Mouse (Mus musculus) ovary, postnatal 10 days (tissue): ENCODE results near the gene Gm49358.

Experiments
- DNase-seq: peaks from one replicate; pipeline ENCODE4 v3.0.0; 2022; ENCODE audit warnings: low spot score

Gene Gm49358

DNA sequence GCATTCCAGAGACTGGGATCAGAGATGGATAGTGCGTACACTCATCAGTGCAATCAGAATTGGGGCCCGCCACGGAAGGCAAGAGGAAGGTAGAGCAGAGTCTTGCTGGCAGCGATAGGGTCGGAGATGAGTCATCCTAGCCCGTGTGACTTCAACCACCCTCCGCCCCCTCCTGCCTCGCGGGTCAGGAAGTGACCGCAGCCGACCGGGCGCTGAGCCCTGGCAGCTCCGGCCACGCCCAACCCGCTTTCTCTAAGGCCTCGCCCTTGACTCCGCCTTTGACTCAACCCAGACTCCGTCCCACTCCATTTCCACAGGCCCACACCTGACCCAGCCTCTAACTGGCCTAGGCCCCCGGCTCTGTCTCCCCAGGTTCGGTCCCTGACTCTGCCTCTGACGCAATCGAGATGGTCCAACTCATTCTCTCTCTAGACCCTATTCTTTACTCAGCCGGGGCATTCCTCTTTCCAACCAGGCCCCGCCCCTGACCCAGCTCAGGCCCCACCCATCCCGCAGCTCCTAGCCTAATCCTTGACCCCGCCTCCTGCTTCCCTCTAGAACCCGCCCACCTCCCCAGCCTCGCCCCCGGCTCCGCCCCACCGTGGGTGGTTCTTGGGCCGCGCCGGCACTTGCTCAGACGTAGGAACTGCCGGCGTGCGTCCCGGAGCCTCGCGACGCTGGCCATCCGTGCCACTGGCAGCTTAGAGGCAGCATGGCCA is 14.8 kb downstream of the Gm49358 start, which contains the start of gene Nt5dc3:
Gene Nt5dc3 (plus strand): TSS at position 608 of the 719 bp plus-strand sequence.
- DNase-seq = peak; percentile 93

DNA sequence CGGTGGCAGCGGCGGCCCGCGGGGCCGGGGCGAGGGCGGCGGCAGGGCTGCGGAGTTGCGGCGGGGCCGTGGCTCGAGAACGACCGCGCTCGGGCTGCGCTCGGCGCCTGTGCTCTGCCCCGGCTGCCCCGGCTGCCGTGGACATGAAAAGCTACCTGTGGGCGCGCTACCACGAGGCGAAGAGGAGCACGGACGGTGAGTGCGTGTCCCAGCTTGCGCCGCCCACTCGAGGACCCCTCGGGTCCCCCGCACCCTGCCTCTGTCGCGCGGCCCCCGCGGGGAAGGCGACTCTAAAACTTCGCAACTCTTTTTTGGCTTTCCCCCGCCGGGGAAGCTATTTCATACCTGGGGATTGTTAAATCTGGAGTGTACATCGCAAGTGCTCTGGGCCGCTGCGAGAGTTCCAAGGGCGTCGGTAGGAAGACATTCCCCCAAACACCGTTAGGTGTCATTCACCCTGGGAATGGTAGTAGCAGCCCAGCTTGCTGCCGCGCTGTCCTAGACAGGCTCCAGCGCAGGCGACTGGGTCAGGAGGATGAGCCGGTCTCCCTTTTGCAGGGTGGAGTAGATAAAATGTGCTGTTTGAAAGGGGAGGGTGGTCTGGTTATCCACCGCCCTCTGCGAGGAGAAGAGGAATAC is 15.5 kb downstream of the Gm49358 start:
- DNase-seq = no peak

DNA sequence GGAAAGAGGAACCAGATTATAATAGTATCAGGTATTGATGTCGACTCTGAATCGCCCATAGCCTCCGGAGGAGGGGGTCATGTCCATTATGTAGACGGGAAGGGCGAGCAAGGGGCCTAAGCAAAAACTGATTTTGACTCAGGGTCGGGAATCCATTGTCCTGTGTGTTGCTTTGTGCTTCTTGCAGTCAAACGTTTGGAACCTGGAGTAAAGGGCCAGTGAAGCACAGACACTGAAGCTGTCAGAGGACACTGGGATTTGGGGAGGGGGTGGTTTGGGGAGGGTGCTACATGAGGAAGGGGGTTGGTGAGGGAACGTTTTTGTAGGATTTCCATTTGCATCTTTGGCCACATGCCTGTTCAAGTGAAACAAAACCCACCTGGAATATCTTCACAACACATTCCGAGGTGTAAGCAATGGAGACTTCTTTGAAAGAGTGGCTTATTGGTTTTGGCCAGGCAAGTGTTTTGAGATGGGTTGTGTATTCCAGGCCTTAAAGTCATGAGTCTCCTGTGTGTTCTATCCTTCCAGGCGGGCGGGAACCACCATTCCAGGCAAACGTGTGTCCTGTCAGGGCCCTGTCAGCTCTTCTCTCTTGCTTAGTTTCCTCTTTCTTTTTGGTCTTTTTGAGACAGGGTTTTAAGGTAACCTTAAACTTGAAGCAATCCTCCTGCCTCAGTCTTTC is 16.2 kb downstream of the Gm49358 start:
- DNase-seq = no peak

DNA sequence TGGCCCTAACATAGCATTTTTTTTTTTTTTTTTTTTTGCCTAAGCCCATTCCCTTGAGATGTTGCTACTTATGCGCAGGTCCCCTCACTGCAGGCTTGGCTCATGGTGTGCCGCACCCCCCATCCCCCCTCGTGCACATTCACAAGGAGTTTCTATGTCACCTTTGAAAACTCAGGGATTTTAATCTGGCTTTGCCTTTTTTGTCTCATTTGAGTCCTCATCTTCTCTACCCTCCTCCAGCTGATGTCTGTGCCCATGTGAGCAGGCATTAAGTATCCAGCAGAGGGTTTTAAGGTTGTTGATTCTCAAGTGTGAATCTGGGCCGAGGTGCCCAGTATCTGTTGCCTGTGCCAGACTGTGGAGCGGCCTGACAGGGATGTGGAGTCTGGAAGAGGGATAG is 17.9 kb downstream of the Gm49358 start:
- no peak for DNase-seq

DNA sequence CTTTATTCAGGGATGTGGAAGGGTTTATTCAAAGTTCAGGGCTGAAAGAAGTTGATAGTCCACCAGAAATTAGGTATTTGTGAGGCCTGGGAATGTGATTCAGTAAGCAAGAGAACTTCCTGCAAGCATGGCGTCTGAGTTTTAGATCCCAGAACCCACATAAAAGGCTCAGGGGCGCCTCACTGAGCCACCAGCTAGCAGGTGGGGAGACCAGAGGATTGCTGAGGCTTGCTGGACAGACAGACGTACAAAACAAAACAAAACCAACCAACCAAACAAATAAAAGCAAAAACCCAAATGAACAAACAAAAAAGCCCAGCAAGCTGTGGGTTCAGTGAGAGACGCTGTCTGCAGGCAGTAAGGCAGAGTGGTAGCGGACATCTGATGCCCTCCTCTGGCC is 18.9 kb downstream of the Gm49358 start:
- DNase-seq = no peak

DNA sequence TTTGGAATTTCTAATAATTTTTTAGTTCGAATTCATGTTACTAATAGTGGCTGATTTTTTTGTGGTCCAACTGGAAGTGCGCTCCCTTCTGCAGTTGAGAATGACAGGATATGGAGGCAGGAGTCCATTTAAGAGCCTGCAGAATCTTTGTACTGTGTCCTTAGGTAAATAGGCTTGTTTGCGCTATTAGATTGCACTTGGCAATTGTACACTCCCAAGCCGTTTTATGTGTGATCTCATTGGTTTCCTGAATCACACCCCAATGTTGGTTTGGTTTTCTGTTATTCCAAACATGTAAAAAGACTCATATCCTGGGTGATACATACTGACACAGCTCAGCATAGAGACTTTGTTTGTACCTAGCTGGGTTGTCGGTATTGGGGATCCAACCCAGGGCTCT is 19.8 kb downstream of the Gm49358 start:
- DNase-seq = no peak

DNA sequence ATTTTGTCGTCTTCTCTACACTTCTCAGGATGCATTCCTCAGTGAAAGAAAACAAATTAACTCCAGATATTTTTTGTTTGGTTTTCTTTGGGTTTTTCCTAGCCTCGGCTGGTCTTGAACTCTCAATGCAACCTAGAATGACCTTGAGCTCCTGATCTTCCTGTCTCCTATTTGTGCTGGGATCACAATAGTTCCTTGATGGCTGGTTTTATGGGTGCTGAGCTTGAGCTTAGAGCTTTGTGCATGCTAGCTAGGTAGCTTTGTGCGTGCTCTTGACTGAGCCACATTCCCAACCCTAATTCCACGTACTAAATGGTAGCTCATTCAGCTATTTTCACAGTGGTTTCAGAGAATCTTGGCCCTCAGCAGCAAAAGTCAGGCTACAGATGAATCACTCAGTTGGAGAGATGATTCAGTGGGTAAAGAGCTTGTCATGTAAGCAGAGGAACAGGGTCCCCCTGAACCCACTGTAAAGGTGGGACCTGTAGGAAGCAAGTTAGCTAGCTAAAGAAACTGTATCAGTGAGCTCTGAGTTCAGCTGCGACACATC is 20.4 kb downstream of the Gm49358 start:
- DNase-seq = no peak

DNA sequence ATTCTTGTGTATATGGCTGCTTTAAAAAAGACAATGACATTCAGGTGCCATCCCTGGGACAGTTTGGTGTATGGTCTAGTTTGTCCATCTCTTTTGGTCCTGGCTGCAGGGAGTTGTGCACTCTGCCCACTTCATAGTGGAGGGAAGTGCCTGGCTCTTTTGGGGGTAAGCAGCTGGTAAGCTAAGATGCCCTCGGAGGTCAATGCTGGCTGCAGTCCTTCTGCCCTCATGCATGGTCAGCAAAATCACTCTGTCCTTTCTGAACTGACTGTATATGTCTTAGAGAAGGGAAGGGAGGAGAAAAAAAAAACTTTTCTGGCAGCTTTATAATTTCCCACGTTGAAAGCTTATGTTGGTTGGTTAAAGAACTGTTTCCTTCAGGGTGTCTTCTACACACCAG is 21.6 kb downstream of the Gm49358 start:
- no peak for DNase-seq

DNA sequence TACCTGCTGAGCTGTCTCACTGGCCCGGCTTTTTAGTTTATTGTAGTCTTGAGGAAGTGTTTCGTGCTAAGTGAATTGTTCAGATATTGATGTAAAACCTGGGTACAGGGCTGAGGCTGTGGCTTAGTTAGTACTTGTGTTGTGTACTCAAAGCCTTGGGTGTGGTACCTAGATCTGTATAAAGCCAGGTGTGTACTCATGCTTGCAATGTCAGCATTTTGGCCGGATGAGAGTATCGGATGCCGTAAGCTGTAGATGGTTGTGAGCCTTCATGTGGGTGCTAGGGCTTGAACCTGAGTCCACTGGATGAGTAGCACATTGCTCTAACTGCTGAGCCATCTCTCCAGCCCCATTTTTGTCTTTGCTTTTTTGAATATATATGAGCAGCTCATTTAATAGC is 22.3 kb downstream of the Gm49358 start:
- no peak for DNase-seq

DNA sequence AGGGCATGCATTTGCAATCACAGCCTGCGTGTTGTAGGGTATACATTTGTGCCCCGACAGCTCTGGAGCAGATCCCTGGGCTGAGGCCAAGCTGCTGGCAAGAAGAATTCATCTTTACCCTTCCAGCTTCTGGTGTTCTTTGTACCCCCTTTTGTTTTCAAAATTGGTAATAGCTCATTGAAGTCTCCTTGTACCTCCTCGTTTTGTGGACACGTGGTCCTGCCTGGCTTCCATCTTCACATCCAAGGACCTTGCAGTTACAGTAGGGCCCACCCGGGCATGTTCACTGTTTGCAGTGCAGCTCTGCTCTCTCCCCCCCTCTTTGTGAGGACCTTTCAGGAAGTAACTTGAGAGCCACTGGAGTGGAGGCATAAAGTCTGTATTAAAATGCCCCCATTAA is 24.4 kb downstream of the Gm49358 start:
- no peak for DNase-seq

DNA sequence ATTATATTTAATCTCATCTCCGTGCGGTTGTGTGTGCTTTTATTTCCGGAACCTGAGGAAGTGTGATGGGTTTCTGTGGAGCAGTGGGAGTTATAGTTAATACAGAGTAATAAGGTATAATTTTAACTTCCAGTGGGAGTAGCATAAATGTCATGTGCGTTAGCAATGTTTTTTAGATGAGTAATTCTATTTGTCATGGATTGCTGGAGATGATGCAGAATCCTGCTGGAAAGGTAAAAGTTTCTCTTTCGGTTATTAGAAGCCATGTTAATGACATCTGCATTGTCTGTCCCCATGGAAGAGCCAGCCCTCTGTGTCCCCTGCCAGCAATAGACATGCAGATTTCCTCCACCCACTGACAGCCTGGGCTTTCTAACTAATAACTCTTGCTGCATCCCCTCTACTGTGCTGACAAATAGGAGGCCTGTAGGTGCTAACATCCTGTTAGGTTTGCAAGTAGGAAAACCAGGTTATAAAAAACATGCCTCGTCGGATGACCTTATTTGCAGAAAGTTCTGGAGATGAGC is 25.4 kb downstream of the Gm49358 start:
- no peak for DNase-seq

DNA sequence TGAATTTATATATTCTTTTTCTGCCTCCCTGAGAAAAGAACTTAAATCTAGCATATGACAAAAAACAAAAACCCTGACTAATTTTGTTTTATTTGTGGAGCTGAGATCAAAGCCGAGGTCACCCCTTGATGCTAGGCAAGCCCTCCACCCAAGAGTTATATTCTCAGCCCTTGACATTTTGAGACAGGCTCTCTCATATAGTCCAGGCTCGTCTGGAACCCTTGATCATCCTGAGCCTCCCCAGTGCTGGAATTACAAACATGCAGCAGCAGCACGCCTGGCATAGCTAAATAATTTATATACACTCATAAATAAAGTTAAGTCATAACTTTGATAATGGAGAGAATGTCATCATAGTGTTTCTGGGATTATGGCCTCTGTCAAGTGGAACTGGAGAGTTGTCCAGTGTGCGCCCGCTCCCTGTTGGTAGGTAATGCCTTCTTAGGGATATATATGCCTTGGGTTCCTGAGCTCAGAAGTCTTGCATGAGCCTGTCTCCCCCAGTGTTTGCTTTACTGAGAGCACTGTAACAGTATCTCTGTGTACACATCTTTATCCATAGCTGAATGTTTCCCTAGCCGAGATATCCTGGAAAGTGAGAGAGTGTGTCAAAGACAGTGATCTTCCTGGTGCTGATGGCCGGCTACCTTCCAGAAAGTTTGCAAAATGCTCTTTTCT is 27.9 kb downstream of the Gm49358 start:
- DNase-seq = no peak

DNA sequence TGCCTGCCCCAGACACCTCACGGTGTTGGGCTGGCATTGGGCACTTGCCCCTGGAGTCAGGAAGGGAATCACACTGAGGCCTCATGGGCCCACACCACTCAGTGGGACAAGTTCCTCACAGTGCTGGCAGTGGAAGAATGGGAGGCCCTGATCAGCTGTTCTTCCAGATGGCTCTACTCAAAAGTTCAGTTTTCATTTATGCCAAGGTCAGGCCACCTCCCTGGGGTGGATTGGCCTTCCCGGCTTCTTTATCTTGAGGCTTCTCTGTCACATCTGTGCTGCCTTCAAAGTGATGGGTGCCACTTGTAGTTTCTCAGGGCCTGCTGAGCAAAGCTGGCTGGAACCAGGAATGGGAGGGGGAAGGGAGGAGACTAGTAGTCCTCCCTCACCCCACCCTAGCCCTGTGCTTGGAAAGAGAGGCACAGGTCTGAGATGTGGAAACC is 29.8 kb downstream of the Gm49358 start:
- DNase-seq = no peak

DNA sequence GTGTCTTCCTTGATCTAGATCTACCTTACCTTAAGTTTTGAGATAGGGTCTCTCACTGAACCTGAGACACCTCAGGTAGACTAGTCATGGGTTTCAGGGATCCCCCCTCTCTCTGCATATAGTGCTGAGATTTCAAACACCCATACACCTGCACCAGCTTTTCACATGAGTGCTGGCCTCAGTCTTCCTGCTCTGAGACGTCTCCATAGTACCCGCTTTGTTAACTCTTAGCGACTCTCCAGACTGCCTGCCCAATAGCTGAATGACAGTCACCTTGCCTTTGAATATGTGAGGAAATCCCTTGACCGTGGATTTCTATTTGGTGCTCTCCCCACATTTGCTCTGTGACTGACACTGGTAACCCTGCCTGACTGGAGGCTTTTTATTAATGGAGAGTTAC is 30.4 kb downstream of the Gm49358 start:
- DNase-seq = no peak

DNA sequence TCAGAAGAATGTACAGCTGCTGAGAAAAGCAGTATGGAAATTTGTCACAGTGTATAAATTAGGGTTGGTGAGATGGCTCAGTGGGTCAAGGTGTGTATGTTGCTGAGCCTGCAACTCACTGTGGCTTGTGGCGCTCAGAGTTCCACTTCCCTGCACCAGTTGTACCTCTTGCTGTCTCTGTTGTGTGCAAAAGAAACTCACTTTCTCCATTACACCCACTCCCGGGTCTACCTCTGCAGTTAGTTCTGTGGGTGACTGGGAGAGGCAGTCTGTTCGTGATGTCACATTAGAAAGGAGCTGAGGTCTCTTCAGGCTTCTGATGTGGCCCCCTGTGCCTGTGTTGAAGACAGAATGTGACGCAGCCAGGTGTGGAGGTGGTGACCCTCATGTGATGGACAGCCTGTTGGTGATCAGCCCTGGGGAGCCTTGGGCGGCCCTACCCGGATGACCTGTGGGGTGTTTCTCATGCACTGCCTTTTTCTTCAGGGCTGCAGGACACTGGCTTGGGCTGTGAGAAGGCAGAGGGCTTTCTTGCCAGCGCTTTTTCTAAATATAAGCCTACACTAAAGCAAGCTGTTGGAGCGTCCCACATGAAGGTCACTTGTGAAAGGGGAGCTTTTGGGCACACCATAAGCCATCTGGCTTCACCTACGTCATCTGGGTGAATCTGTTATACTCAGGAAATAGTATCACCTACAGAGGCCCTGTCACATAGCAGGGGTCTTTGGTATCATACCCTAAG is 31.2 kb downstream of the Gm49358 start:
- no peak for DNase-seq

DNA sequence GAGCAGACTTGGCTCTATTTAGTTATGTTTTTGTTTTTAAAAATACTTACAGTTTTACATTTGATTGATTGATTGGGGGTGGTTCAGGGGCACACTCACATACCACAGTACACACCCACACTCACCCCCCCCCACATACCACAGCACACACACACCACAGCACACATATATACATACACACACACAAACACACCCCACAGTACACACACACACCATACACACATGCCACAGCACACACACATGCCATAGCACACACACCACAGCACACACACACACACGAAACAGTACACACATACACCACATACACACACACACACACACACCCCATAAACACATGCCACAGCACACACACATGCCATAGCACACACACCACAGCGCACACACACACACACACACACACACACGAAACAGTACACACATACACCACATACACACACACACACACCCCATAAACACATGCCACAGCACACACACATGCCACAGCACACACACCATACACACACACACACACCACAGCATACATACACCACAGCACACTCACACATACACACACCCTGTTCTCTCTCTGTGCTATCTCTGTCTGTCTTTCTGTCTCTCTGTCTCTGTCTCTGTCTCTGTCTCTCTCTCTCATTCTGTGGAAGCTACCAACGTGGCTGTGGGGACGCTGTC is 32.4 kb downstream of the Gm49358 start:
- no peak for DNase-seq

DNA sequence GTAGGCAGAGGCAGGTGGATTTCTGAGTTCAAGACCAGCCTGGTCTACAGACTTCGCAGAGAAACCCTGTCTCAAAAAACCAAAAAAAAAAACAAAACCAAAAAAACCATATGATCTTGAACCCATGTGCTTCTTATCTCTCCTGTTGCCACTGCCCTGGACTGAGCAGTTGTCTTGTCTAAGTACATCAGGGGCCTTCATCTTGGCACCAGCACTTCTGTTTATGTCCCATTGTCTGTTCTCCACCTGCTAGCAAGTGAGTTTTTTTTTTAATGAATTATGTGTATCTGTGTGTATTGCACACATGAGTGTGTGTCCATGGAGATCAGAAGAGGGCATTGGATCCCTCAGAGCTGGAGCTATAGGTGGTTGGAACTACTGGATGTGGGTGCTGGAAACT is 43.6 kb downstream of the Gm49358 start:
- DNase-seq = no peak

DNA sequence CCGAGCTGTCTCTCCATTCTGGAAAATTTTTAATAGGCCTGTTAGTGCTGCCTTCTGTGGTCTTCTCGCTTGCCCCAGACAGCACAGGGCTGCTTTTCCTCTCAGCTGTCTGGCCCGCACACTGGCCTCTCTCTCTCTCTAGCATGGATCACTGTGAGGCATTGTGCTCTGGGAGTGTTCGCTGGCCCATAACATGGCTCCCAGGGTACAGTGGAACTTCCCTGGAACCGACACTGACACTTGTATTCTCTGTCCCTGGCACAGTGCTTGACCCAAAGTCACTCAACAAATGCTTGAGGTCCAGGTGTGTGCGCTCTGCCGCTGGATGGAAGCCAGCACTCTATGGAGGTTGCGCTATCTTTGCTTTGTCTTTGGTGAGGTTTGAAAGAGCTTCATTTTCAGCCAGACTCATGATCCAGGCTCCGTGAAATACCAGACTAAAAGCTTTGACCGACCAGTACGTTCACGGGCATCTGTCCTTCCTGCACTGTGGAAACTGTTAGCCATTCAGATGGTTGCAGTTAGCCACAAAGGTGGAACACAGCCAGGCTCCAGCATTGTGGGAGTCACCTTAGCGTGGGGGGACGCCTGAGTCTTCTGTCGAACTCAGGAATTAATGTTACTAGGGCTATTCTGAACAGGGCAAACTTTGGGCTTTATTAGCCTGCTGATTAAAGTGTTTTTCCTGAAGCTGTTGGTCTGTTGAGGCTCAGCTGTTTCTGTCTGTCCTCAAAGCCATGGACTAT is 44.4 kb downstream of the Gm49358 start:
- DNase-seq = no peak

DNA sequence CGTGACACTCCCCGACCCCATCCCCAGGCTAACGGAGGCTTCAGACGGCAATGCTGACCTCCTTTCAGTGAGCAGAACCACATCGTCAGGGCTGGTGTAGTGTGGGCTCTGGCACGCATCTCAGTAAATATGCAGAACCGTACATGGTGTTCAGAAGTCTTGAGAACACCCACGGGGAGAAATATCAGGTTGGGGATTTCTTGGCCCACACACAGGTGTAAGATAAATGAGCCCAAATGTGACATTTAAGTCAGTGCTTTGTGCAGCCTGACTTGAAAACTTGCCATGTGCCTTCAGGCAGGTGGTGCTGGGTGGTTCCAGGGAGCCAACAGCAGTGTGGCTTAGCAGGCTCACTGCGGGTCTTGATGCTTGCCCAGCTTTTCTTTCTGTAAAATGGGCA is 46.2 kb downstream of the Gm49358 start:
- DNase-seq = no peak

DNA sequence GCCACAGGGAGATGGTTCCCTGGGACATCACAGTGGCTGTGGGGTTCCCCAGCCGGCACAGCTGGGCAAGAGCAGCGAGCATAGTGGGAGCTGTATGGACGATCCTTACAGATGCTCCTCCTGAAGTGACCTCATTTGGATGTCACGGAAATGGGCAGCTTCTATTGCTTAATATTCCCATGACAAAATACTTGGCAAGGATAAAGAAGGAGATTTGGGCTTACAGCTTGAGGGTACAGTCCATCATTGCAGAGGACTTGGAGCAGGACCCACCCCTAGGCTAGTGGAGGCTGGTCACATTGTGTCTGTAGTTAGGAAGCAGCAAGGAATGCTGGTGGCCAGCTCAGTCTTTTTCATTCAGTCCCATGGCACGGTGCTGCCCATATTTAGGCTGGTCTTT is 46.8 kb downstream of the Gm49358 start:
- DNase-seq = no peak
